Mouse (Mus musculus) liver, postnatal 0 days (tissue): ENCODE results near the gene Ces3b.

Experiments used
- CTCF ChIP-seq: sonication (generic); IDR thresholded peaks from 2 replicates; pipeline ENCODE4 v1.5.1; 2016; ENCODE audit warnings: antibody characterized with exemption, low read depth
- EP300 ChIP-seq: IDR thresholded peaks from 2 replicates; pipeline ENCODE4 v1.6.1; 2016; ENCODE audit warnings: antibody characterized with exemption, low read depth, mild to moderate bottlenecking

DNA sequence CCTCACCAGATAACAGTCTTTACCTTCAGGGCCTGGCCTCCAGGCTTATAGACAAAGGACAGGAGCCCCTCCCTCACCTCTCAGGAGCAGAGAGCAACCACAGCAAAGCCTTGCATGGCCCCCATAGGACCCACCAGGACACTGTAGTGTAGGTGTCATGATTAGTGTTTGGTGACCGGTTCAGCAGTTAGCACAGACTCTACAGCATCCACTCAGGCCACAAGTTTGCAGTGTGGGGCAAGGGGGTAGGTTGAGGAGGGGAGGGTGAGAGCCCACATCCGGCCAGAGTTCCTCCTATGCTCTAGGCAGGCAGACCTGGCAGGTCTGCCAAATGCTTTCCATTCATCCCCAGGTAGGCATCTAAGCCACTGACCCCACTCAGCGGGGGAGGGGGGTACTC, 10.4 kb downstream of the Ces3b start:
- TF ChIP-seq CTCF (no peak), EP300 (no peak)
